Comparison of ENCODE assay signal across 8 mouse cellular contexts in the genomic region with DNA sequence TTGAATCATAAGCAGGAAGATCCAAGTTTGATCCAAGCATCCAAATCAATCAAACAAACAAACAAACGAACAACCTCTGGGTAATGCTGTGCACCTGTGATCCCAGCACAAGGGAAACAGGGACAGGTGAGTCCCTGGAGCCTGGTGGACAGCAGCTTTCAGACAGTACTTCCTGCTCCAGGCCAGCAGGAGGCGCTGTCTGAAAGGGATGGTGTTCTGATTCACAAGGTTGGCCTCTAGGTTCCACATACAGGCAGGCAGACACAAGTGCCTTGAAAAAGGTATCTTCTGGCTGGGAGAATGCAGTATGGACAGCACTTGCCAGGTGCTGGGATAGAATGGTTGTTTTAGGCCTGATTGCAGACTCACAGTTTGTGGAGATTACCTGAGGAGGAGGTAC. TPM values are rescaled to one million over a fixed set of nuclear protein-coding genes. Genes with fewer than 3 reads are reported as not detected.
DNase-seq lines count a peak whose midpoint lies in the region; ATAC-seq and TF ChIP-seq lines count a peak whose summit lies in the region.

No protein-coding gene starts in this region.

- H3K27me3 ChIP-seq in E14TG2a.4 (ENCODE audit: insufficient read depth, low read length), result no peaks in the 10 kb centered on the region
- no peaks in the 10 kb centered on the region for H3K27me3 ChIP-seq in lung, embryonic 14.5 days (ENCODE audit: insufficient read depth, low read length)
- no peaks in the 10 kb centered on the region for H3K27me3 ChIP-seq in spleen, adult 2 months (ENCODE audit: control insufficient read depth, insufficient read depth, low read length)

- peak; percentile 97 for TF ChIP-seq CTCF in E14TG2a.4 (conservative IDR thresholded peaks at IDR 0.05; ENCODE audit: low read length)
- TF ChIP-seq CTCF in bone marrow, adult 2 months (IDR thresholded peaks at IDR 0.05; ENCODE audit: control insufficient read depth, insufficient read depth, low read length), result peak; percentile 92
- peak; percentile 87 for TF ChIP-seq CTCF in lung, embryonic 14.5 days (IDR thresholded peaks at IDR 0.05; ENCODE audit: low read depth)
- TF ChIP-seq CTCF in spleen, adult 2 months (IDR thresholded peaks at IDR 0.05; ENCODE audit: extremely low read depth, insufficient read depth, insufficient read length, insufficient replicate concordance), result peak; percentile 89; the same call in 1 of the 2 replicates

- DNase-seq in layer of hippocampus, adult 11-12 months (ENCODE audit: low spot score), result peak; percentile 3
- DNase-seq in layer of hippocampus, adult 8-10 months (ENCODE audit: low spot score in 2 of 2), result no peak
- DNase-seq in heart, adult 8-10 months (ENCODE audit: low spot score), result peak; percentile 6
- peak; percentile 57 for DNase-seq in lung, embryonic 14.5 days
- peak; percentile 26 to 59 for DNase-seq in spleen, adult 2 months (ENCODE audit: low read depth in 1 of 2, low spot score in 2 of 2)

- H3K4me2 ChIP-seq in lung, embryonic 14.5 days, result no peak overlapping the region

- H3K9ac ChIP-seq in lung, embryonic 14.5 days, result no peak overlapping the region

- 7% methylated on average over 2 of the region's 2 CpGs for WGBS in bone marrow, adult 2 months
- 10% methylated on average over 2 of the region's 2 CpGs for WGBS in lung, embryonic 14.5 days
- 18% methylated on average over 2 of the region's 2 CpGs for WGBS in spleen, adult 2 months

- H3K9me3 ChIP-seq in E14TG2a.4 (ENCODE audit: low read length), result no peaks in the 10 kb centered on the region
- H3K9me3 ChIP-seq in lung, embryonic 14.5 days (ENCODE audit: low read depth, low read length), result no peaks in the 10 kb centered on the region

- no peak overlapping the region for H3K4me3 ChIP-seq in E14TG2a.4 (replicated peaks; ENCODE audit: low read length)
- no peak overlapping the region for H3K4me3 ChIP-seq in bone marrow, adult 2 months (replicated peaks; ENCODE audit: control insufficient read depth, low read depth, low read length)
- no peak overlapping the region for H3K4me3 ChIP-seq in lung, embryonic 14.5 days (ENCODE audit: low read depth, low read length)
- no peak overlapping the region for H3K4me3 ChIP-seq in spleen, adult 2 months (ENCODE audit: extremely low read depth, insufficient read depth, insufficient read length)

- TF ChIP-seq POLR2A in bone marrow, adult 2 months (IDR thresholded peaks at IDR 0.05; ENCODE audit: borderline replicate concordance, control insufficient read depth, low read depth, low read length), result no peak
- no peak for TF ChIP-seq POLR2A in spleen, adult 2 months (IDR thresholded peaks at IDR 0.05; ENCODE audit: low read depth, low read length)

- no peak overlapping the region for H3K27ac ChIP-seq in bone marrow, adult 2 months (ENCODE audit: control insufficient read depth, insufficient read depth, low read depth, low read length, poor library complexity)
- no peak overlapping the region for H3K27ac ChIP-seq in lung, embryonic 14.5 days (ENCODE audit: low read depth)
- H3K27ac ChIP-seq in spleen, adult 2 months (ENCODE audit: insufficient read depth, low read length), result no peak overlapping the region

- no peaks in the 10 kb centered on the region for H3K4me1 ChIP-seq in E14TG2a.4 (replicated peaks; ENCODE audit: low read depth, low read length)
- no peaks in the 10 kb centered on the region for H3K4me1 ChIP-seq in bone marrow, adult 2 months (ENCODE audit: control insufficient read depth, insufficient read depth, low read length)
- no peaks in the 10 kb centered on the region for H3K4me1 ChIP-seq in lung, embryonic 14.5 days (ENCODE audit: insufficient read depth)
- H3K4me1 ChIP-seq in spleen, adult 2 months (ENCODE audit: control insufficient read depth, insufficient read depth, insufficient read length), result no peaks in the 10 kb centered on the region

- no peak for ATAC-seq in lung, embryonic 14.5 days (ENCODE audit: insufficient read depth)
- ATAC-seq in activated CD4-positive, CD25-positive, alpha-beta regulatory T cell, adult 4 months, result no peak

- H3K36me3 ChIP-seq in E14TG2a.4 (ENCODE audit: insufficient read depth, low read length), result no peaks in the 10 kb centered on the region
- no peaks in the 10 kb centered on the region for H3K36me3 ChIP-seq in lung, embryonic 14.5 days (ENCODE audit: insufficient read depth)
- H3K36me3 ChIP-seq in spleen, adult 2 months (ENCODE audit: control insufficient read depth, insufficient read depth, low read length), result no peaks in the 10 kb centered on the region

RNA-seq across cellular contexts. Expression of a gene that starts 40.3 kb away (rescaled TPM):
- total RNA-seq in layer of hippocampus, adult 8-10 months (2022), result 10 to 100 TPM; 35.7 to 50.2 (median 43.4) TPM
- 42.5 and 63.5 TPM in 2 replicates for polyA plus RNA-seq in bone marrow, adult 2 months (2011; ENCODE audit: insufficient read depth, insufficient read length, low replicate concordance, missing spikeins)
- 100 to 1,000 TPM in 2 of 4 experiments, 10 to 100 TPM in 2; 89.6 to 104 (median 99.6) TPM for total RNA-seq in heart, adult 8-10 months (2022)
- 129 and 139 TPM in 2 replicates for polyA plus RNA-seq in lung, embryonic 14.5 days (2014; fragmentation: Nextera tagmentation; extraction: Ambion mirVana)
- polyA plus RNA-seq in spleen, adult 2 months (2012; rRNA removed), result 16.1 and 19.0 TPM in 2 replicates
- polyA plus RNA-seq in activated CD4-positive, CD25-positive, alpha-beta regulatory T cell, adult 4 months (2017; shearing (Covaris generic)), result 10 to 100 TPM; 45.6 to 46.8 TPM

Comparison
In these comparisons a context has a peak if more than half of its experiments do, and no peak if none do; other contexts are left out.
1. DNase-seq: peak in layer of hippocampus, adult 11-12 months (single experiment), heart, adult 8-10 months (single experiment), lung, embryonic 14.5 days (single experiment) and spleen, adult 2 months (2 of 2); none in layer of hippocampus, adult 8-10 months (0 of 2).
2. Peak in every context shown above with its lines, with median percentiles within 50 percentile points of each other: CTCF ChIP-seq.